ENCODE assay signal across 24 mouse cellular contexts in genomic region chr16:24406521-24406920, GRCm38 (mm10).
"Had no signal": no experiment of that assay in that cellular context is flagged by ENCODE, and none has a peak within 500 bp of the region (broad histone marks: within the 10 kb centered on the region; RNA-seq: fewer than 3 reads in every experiment).

No protein-coding gene starts in this region.

- DNase-seq: gastrocnemius, postnatal 14 days; gastrocnemius, postnatal 36 days; heart, adult 18-20 months; heart, postnatal 14 days; heart, postnatal 36 days; kidney, adult 11 months; kidney, adult 2 months; kidney, adult 9 months; kidney, postnatal 14 days; kidney, postnatal 36 days; liver had no signal

- H3K27me3 ChIP-seq: heart, embryonic 13.5 days; heart, embryonic 15.5 days; hindbrain, embryonic 13.5 days; hindbrain, embryonic 15.5 days; kidney, embryonic 15.5 days; limb, embryonic 12.5 days had no signal

- H3K9me3 ChIP-seq: limb, embryonic 10.5 days had no signal

- H3K36me3 ChIP-seq: hindbrain, embryonic 15.5 days had no signal

- H3K4me3 ChIP-seq: heart, embryonic 13.5 days; heart, embryonic 15.5 days; hindbrain, embryonic 13.5 days; hindbrain, embryonic 15.5 days; kidney, embryonic 15.5 days; left cerebral cortex, adult 2 months; limb, embryonic 10.5 days; limb, embryonic 12.5 days had no signal

- H3K4me1 ChIP-seq: hindbrain, embryonic 13.5 days; hindbrain, embryonic 15.5 days; limb, embryonic 10.5 days; limb, embryonic 12.5 days had no signal

- H3K4me2 ChIP-seq: heart, embryonic 11.5 days; heart, embryonic 13.5 days; heart, embryonic 15.5 days; hindbrain, embryonic 13.5 days; hindbrain, embryonic 15.5 days; kidney, embryonic 15.5 days; limb, embryonic 12.5 days; liver, embryonic 11.5 days had no signal

- H3K27ac ChIP-seq: heart, embryonic 13.5 days; heart, embryonic 15.5 days; hindbrain, embryonic 13.5 days; hindbrain, embryonic 15.5 days; hindbrain, postnatal 0 days; kidney, embryonic 15.5 days; kidney, postnatal 0 days; left cerebral cortex, adult 2 months; limb, embryonic 10.5 days; limb, embryonic 12.5 days had no signal

- H3K9ac ChIP-seq: heart, embryonic 13.5 days; heart, embryonic 15.5 days; hindbrain, embryonic 13.5 days; hindbrain, embryonic 15.5 days; kidney, embryonic 15.5 days; limb, embryonic 12.5 days had no signal

- ATAC-seq: hindbrain, postnatal 0 days; intestine, embryonic 16.5 days had no signal
